Mouse (Mus musculus) liver, embryonic 11.5 days (tissue): Measurements from ENCODE around the gene Slc30a5. TPM values are rescaled to one million over a fixed set of nuclear protein-coding genes. Genes with fewer than 3 reads are reported as not detected.
A peak's percentile ranks its signal among the peaks of the same experiment; 100 is the strongest.

Source experiments
- ATAC-seq: fragments of 200-750 bp; cut with Nextera tagmentation; replicated peaks from 2 replicates; pipeline ENCODE4 v1.8.0; 2017; ENCODE audit warnings: moderate number of reproducible peaks, mild to moderate bottlenecking, moderate TSS enrichment, moderate library complexity; ENCODE audit not compliant: low FRiP score
- DNase-seq: peaks from one replicate; pipeline ENCODE4 v3.0.0-alpha.2; 2017; ENCODE audit warnings: low spot score
- H3K27ac ChIP-seq: fragments of 300-500 bp; sonication (generic); 2 replicates; pipeline ENCODE4 v1.5.1; 2014; ENCODE audit warnings: mild to moderate bottlenecking, low read depth, low read length, control low read depth
- H3K27me3 ChIP-seq: fragments of 300-500 bp; sonication (generic); replicated peaks from 2 replicates; pipeline ENCODE4 v1.6.1; 2014; ENCODE audit warnings: low read length, mixed read lengths; ENCODE audit not compliant: control insufficient read depth, insufficient read depth
- H3K36me3 ChIP-seq: fragments of 300-500 bp; sonication (generic); 2 replicates; pipeline ENCODE4 v1.6.1; 2014; ENCODE audit warnings: mild to moderate bottlenecking, low read length, moderate library complexity, mixed read lengths; ENCODE audit not compliant: control insufficient read depth, insufficient read depth
- H3K4me1 ChIP-seq: fragments of 300-500 bp; sonication (generic); replicated peaks from 2 replicates; pipeline ENCODE4 v1.6.1; 2014; ENCODE audit warnings: low read length, mixed read lengths; ENCODE audit not compliant: control insufficient read depth, insufficient read depth
- H3K4me2 ChIP-seq: fragments of 300-500 bp; sonication (generic); 2 replicates; pipeline ENCODE4 v1.6.1; 2014; ENCODE audit warnings: mild to moderate bottlenecking, control low read depth, moderate library complexity
- H3K4me3 ChIP-seq: fragments of 300-500 bp; sonication (generic); 2 replicates; pipeline ENCODE4 v1.5.1; 2014; ENCODE audit warnings: low read depth, low read length, control low read depth
- H3K9ac ChIP-seq: fragments of 300-500 bp; sonication (generic); 2 replicates; pipeline ENCODE4 v1.6.1; 2014; ENCODE audit warnings: low read depth, low read length, control low read depth
- H3K9me3 ChIP-seq: fragments of 300-500 bp; sonication (generic); 2 replicates; pipeline ENCODE4 v1.6.1; 2016; ENCODE audit warnings: low read length, inconsistent platforms, mixed read lengths; ENCODE audit not compliant: control insufficient read depth
- WGBS: fragments of 180-500 bp; shearing (Covaris S2); extraction: QIAGEN DNeasy Blood & Tissue Kit; methylation state at CpG from one replicate; pipeline ENCODE4 v1.1.7; 2014; 5-methylcytosine and 5-hydroxymethylcytosine counted together
- polyA plus RNA-seq: library from polyadenylated mRNA; unstranded; fragments of >200 nt; fragmentation: Nextera tagmentation; extraction: Ambion mirVana; gene quantifications from 2 replicates; pipeline ENCODE4 v1.2.1, GENCODE M21; 2014

Gene Slc30a5
- polyA plus RNA-seq, 1 experiment from 2014 or later: 56.2 TPM

DNA sequence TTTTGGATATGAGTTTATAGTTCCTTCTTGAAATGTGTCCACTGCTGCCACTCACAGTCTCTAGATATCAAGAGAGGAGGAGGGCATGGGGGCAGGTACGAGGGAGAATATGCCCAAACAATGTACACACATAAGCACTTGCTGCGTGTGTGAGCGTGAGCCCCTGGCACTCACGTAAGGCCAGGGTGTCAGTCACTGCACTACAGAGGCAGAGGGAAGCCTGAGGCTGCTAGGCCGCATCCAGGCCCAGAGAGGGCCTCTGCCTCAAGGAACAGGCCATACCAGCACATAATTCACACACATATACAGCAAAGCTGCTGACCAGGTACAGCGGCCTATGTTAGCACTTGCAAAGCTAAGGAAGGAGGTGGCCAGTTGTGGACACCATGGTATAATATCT, 2.1 kb downstream of the Slc30a5 start:
- Histone ChIP-seq H3K4me1 (peaks cover 17% of the 10 kb centered on the region), H3K9ac (peak overlapping the region; percentile 55), H3K36me3 (peaks cover 5% of the 10 kb centered on the region), H3K27ac (no peak overlapping the region), H3K4me2 (peak overlapping the region; percentile 70), H3K27me3 (no peaks in the 10 kb centered on the region), H3K9me3 (no peaks in the 10 kb centered on the region), H3K4me3 (peak overlapping the region; percentile 97; the same call in 1 of the 2 replicates)
- WGBS: 80% methylated on average over 6 of the region's 6 CpGs
- ATAC-seq (no peak), DNase-seq (no peak)

- no peak overlapping the region for H3K4me3 ChIP-seq
- no peaks in the 10 kb centered on the region for H3K9me3 ChIP-seq
- WGBS: 93% methylated on average over 9 of the region's 9 CpGs
- no peak for ATAC-seq
- H3K4me1 ChIP-seq: peaks cover 5% of the 10 kb centered on the region
- peaks cover 20% of the 10 kb centered on the region for H3K36me3 ChIP-seq
- no peak for DNase-seq
- H3K9ac ChIP-seq: no peak overlapping the region
- no peaks in the 10 kb centered on the region for H3K27me3 ChIP-seq
- no peak overlapping the region for H3K4me2 ChIP-seq
- H3K27ac ChIP-seq: no peak overlapping the region
Observed at GRCm38 (mm10) chr13:100825627-100826410, 7.4 kb downstream of the Slc30a5 start.

DNA sequence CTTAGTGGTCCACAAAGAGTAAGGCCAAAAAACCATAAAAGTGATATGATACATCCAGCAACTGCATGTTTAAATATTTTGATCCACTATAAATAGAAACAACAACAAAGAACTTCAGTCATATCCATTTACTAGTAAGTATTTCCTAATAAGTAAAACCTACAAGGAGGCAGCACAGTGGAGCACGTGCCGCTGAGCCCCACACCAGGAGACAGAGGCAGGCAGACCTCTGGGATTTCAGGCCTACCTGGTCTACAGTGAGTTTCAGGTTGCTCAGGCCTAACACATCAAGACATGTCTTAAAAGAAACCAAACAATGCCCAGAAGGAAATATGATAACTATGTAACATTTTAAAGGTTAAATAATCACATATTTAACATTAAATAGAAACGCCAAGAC, 8.3 kb downstream of the Slc30a5 start:
- no peaks in the 10 kb centered on the region for H3K9me3 ChIP-seq
- H3K27me3 ChIP-seq: no peaks in the 10 kb centered on the region
- no peak overlapping the region for H3K27ac ChIP-seq
- peaks cover 24% of the 10 kb centered on the region for H3K36me3 ChIP-seq
- ATAC-seq: no peak
- H3K4me3 ChIP-seq: no peak overlapping the region
- no peaks in the 10 kb centered on the region for H3K4me1 ChIP-seq
- whole genome bisulfite sequencing: 96% methylated on average over 3 of the region's 3 CpGs
- DNase-seq: no peak
- no peak overlapping the region for H3K4me2 ChIP-seq
- H3K9ac ChIP-seq: no peak overlapping the region

- ATAC-seq (no peak), DNase-seq (no peak)
- H3K27me3 ChIP-seq: no peaks in the 10 kb centered on the region
- no peak overlapping the region for H3K4me2 ChIP-seq
- no peaks in the 10 kb centered on the region for H3K4me1 ChIP-seq
- WGBS: 71% methylated on average over 6 of the region's 6 CpGs
- peaks cover 28% of the 10 kb centered on the region for H3K36me3 ChIP-seq
- no peak overlapping the region for H3K27ac ChIP-seq
- H3K4me3 ChIP-seq: no peak overlapping the region
- H3K9me3 ChIP-seq: no peaks in the 10 kb centered on the region
- no peak overlapping the region for H3K9ac ChIP-seq
Observed at GRCm38 (mm10) chr13:100824306-100824705, 8.9 kb downstream of the Slc30a5 start.

- H3K27me3 ChIP-seq: no peaks in the 10 kb centered on the region
- H3K4me1 ChIP-seq: no peaks in the 10 kb centered on the region
- no peak for ATAC-seq
- H3K9ac ChIP-seq: no peak overlapping the region
- 91% methylated on average over 3 of the region's 3 CpGs for WGBS
- H3K27ac ChIP-seq: no peak overlapping the region
- DNase-seq: no peak
- H3K36me3 ChIP-seq: peaks cover 31% of the 10 kb centered on the region
- no peak overlapping the region for H3K4me3 ChIP-seq
- no peaks in the 10 kb centered on the region for H3K9me3 ChIP-seq
- no peak overlapping the region for H3K4me2 ChIP-seq
Observed at GRCm38 (mm10) chr13:100823863-100824262, 9.4 kb downstream of the Slc30a5 start.

DNA sequence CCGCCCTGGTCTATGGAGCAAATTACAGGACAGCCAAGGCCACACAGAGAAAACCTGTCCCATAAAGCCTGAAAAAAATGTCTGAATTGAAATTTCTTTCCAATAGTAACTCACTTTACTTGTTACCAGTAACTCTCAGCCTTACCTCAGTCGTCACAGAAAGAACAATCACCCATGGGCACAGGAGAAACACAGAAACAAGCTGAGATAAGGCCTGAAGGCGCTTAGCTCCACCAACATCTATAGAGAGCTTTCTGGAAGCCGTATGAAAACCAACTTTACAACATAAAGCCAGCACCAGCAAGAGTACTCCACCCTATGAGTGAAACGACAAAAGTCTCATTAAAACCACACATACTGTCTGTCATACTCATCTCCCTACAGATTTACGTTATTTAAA, 18.8 kb downstream of the Slc30a5 start:
- Histone ChIP-seq H3K27me3 (no peaks in the 10 kb centered on the region), H3K4me3 (no peak overlapping the region), H3K4me2 (no peak overlapping the region), H3K27ac (no peak overlapping the region), H3K36me3 (peaks cover 39% of the 10 kb centered on the region), H3K4me1 (no peaks in the 10 kb centered on the region), H3K9ac (no peak overlapping the region), H3K9me3 (no peaks in the 10 kb centered on the region)
- ATAC-seq (no peak), DNase-seq (no peak)
- WGBS: 85% methylated on average over 6 of the region's 6 CpGs

- ATAC-seq (no peak), DNase-seq (no peak)
- H3K4me3 ChIP-seq: no peak overlapping the region
- peaks cover 51% of the 10 kb centered on the region for H3K36me3 ChIP-seq
- H3K27ac ChIP-seq: no peak overlapping the region
- no peaks in the 10 kb centered on the region for H3K4me1 ChIP-seq
- no peaks in the 10 kb centered on the region for H3K27me3 ChIP-seq
- H3K9me3 ChIP-seq: no peaks in the 10 kb centered on the region
- WGBS: 92% methylated on average over 3 of the region's 3 CpGs
- no peak overlapping the region for H3K4me2 ChIP-seq
- H3K9ac ChIP-seq: no peak overlapping the region
Observed at GRCm38 (mm10) chr13:100805776-100806175, 27.5 kb downstream of the Slc30a5 start.

DNA sequence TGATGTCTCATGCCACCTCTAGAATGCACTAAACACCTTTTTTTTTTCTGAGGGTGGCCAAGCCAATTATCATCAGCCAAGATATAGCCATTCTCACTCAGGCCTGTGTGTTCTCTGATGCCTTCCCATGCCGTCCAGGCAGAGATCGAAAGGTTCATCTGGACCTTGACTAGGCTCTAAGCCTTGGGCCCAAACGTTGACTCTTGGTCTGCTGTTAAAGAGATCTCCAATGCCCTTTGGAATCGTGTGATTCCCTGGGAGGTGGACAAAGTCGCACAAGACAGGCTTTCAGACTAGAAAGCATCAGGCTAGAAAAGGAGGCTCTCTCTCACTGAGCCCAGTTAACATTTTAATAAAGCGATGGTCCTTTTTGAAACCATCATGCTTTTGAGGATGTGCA, 36.1 kb downstream of the Slc30a5 start:
- Histone ChIP-seq H3K36me3 (peaks cover 10% of the 10 kb centered on the region; the same call in 1 of the 2 replicates), H3K27me3 (no peaks in the 10 kb centered on the region), H3K4me1 (no peaks in the 10 kb centered on the region), H3K4me2 (no peak overlapping the region), H3K27ac (no peak overlapping the region), H3K9me3 (no peaks in the 10 kb centered on the region), H3K9ac (no peak overlapping the region), H3K4me3 (no peak overlapping the region)
- DNase-seq (no peak), ATAC-seq (no peak)
- WGBS: 85% methylated on average over 6 of the region's 6 CpGs

- Histone ChIP-seq H3K4me1 (peaks cover 10% of the 10 kb centered on the region), H3K27ac (no peak overlapping the region), H3K4me2 (no peak overlapping the region), H3K9me3 (no peaks in the 10 kb centered on the region), H3K9ac (no peak overlapping the region), H3K4me3 (no peak overlapping the region), H3K27me3 (no peaks in the 10 kb centered on the region), H3K36me3 (peaks cover 3% of the 10 kb centered on the region; the same call in 1 of the 2 replicates)
- WGBS: 87% methylated on average over 3 of the region's 3 CpGs
- DNase-seq (no peak), ATAC-seq (no peak)
Observed at GRCm38 (mm10) chr13:100789083-100789482, 44.1 kb downstream of the Slc30a5 start.
